Mouse (Mus musculus) C2C12 (cell line): ENCODE results near the gene Shroom4. TPM values are rescaled to one million over a fixed set of nuclear protein-coding genes. Genes with fewer than 3 reads are reported as not detected.

Experiments used
- H3K27me3 ChIP-seq: one replicate; pipeline ENCODE4 v1.6.1; 2011; ENCODE audit not compliant: control insufficient read depth, insufficient read depth, insufficient read length
- H3K36me3 ChIP-seq: one replicate; pipeline ENCODE4 v1.6.1; 2011; ENCODE audit not compliant: control insufficient read depth, insufficient read depth
- H3K4me3 ChIP-seq: one replicate; pipeline ENCODE4 v1.5.1; 2011; ENCODE audit warnings: mild to moderate bottlenecking, control low read depth; ENCODE audit not compliant: poor library complexity, insufficient read depth, severe bottlenecking
- H3K79me2 ChIP-seq: one replicate; pipeline ENCODE4 v1.6.1; 2011; ENCODE audit not compliant: control insufficient read depth, insufficient read depth
- H3K79me3 ChIP-seq: one replicate; pipeline ENCODE4 v1.6.1; 2011; ENCODE audit warnings: low read depth, control low read depth
- H3ac ChIP-seq: one replicate; pipeline ENCODE3; 2011; ENCODE audit warnings: low read depth; ENCODE audit not compliant: control insufficient read depth, insufficient read length
- CEBPB ChIP-seq: IDR thresholded peaks from one replicate; pipeline ENCODE4 v1.6.1; 2011; ENCODE audit warnings: low read depth, mild to moderate bottlenecking, control low read depth, moderate library complexity
- CTCF ChIP-seq: IDR thresholded peaks from one replicate; pipeline ENCODE4 v1.5.1; 2011; ENCODE audit not compliant: control insufficient read depth, insufficient read depth, insufficient read length
- FOSL1 ChIP-seq: IDR thresholded peaks from one replicate; pipeline ENCODE4 v1.8.0; 2011; ENCODE audit warnings: mild to moderate bottlenecking, low read length; ENCODE audit not compliant: poor library complexity, insufficient read depth, severe bottlenecking
- MAX ChIP-seq: IDR thresholded peaks from one replicate; pipeline ENCODE4 v1.6.1; 2011; ENCODE audit warnings: mild to moderate bottlenecking, control low read depth
- MYOD1 ChIP-seq: IDR thresholded peaks from one replicate; pipeline ENCODE4 v1.6.1; 2011; ENCODE audit warnings: low read depth; ENCODE audit not compliant: control insufficient read depth, insufficient read length
- MYOG ChIP-seq: IDR thresholded peaks from one replicate; pipeline ENCODE4 v1.6.1; 2011; ENCODE audit not compliant: control insufficient read depth, insufficient read length; ENCODE audit errors: extremely low read depth
- USF1 ChIP-seq: IDR thresholded peaks from one replicate; pipeline ENCODE4 v1.6.1; 2011; ENCODE audit warnings: low read depth, mild to moderate bottlenecking, control low read depth, moderate library complexity
- polyA plus RNA-seq: library from polyadenylated mRNA; unstranded; fragments of >200 nt; fragmentation: generic; extraction: Trizol; gene quantifications from one replicate; pipeline ENCODE4 v1.2.1, GENCODE M21; 2012; ENCODE audit warnings: missing spikeins

Shroom4 gene
- polyA plus RNA-seq, 1 experiment, result 3.1 TPM

DNA sequence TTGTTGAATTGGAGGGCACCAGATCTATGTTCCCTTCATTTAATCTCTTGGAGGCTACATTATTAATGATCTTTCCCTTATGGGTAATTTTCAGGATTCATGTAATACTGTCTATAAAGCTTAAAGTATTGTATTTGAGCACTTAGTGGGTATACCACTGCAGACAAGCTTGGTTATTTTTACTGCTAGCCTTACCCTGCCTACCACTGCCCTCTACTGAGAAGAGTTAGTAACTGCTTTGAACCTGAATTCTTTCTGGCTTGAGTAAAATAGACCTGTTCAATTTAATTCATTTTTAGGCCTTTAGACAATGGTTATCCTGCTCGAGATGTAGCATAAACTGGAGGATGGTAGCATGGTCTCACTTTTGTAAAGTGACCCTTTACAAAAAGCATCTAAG, 75.5 kb downstream of the Shroom4 start:
- no peaks in the 10 kb centered on the region for H3K27me3 ChIP-seq
- H3K36me3 ChIP-seq, result no peaks in the 10 kb centered on the region
- no peaks in the 10 kb centered on the region for H3K79me2 ChIP-seq
- no peak overlapping the region for H3ac ChIP-seq
- TF ChIP-seq MYOG (no peak), MYOD1 (no peak), CEBPB (no peak), FOSL1 (no peak), MAX (no peak), CTCF (no peak), USF1 (no peak)
- peaks cover 1% of the 10 kb centered on the region for H3K79me3 ChIP-seq
- H3K4me3 ChIP-seq, result no peak overlapping the region

DNA sequence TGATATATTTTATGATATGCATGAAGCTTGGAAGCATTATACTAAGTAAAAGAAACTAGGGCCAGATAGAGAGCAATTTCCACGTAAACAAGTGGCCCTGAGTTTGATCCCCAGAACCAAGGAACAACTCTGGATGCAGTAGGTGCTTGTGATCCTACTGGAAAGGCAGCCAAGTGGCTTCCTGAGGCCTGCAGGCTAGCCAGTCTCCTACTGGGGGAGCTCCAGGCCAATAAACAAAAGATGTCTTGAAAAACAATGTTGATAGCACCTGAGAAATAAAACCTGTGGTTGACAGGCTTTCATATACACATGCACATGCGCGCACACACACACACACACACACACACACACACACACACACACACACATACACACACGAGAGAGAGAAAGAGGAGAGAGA, 82.6 kb downstream of the Shroom4 start:
- TF ChIP-seq MYOG (no peak), FOSL1 (no peak), MYOD1 (no peak), MAX (no peak), CEBPB (no peak), CTCF (no peak), USF1 (no peak)
- H3K79me2 ChIP-seq, result no peaks in the 10 kb centered on the region
- no peak overlapping the region for H3K4me3 ChIP-seq
- H3K36me3 ChIP-seq, result no peaks in the 10 kb centered on the region
- H3K27me3 ChIP-seq, result no peaks in the 10 kb centered on the region
- no peak overlapping the region for H3ac ChIP-seq
- H3K79me3 ChIP-seq, result no peaks in the 10 kb centered on the region

DNA sequence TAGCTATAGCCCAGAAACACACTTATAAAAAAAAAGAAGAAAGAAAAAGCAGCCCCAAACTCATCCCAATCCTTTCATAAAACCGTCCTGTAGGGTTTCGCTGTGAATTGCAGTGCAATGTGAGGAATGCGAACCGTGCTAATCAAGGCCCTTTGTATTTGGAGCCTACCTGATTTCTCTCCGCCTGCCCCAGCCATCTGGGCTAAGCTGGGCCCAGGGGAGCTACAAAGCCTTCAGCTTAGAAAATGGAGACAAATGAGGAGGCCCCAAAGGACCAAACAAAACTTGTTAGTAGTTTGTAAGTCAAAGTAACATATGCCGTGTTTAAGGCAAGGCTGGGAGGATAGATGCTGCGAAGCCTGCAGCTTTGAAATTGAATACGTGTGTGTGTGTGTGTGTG, 84.2 kb downstream of the Shroom4 start:
- Histone ChIP-seq H3K4me3 (no peak overlapping the region), H3ac (no peak overlapping the region), H3K27me3 (no peaks in the 10 kb centered on the region), H3K79me2 (no peaks in the 10 kb centered on the region), H3K79me3 (no peaks in the 10 kb centered on the region), H3K36me3 (no peaks in the 10 kb centered on the region)
- TF ChIP-seq FOSL1 (no peak), MYOD1 (no peak), USF1 (no peak), MYOG (no peak), CTCF (no peak), MAX (no peak), CEBPB (no peak)

DNA sequence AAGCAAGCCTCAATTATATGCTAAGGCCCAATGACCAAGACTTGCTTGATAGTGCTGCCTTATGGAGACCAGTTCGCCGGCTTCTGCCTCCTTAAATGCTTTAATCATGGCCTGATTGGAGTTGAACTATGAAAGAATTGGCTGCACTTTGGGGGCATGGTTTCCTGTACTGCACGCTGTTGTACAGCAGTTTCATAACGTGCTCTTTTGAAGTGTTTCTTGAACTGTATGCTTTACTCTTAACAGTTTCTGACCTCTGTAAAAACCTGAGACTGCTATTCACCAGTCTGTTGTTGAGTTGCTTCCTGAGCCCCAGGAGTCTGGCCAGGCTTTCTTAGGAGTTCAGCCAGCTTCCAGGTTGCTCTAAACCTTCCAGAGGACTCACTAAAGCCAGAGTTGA, 90.8 kb downstream of the Shroom4 start:
- Histone ChIP-seq H3K36me3 (no peaks in the 10 kb centered on the region), H3K4me3 (no peak overlapping the region), H3K79me2 (no peaks in the 10 kb centered on the region), H3K79me3 (no peaks in the 10 kb centered on the region), H3K27me3 (no peaks in the 10 kb centered on the region), H3ac (no peak overlapping the region)
- no peak for TF ChIP-seq FOSL1

DNA sequence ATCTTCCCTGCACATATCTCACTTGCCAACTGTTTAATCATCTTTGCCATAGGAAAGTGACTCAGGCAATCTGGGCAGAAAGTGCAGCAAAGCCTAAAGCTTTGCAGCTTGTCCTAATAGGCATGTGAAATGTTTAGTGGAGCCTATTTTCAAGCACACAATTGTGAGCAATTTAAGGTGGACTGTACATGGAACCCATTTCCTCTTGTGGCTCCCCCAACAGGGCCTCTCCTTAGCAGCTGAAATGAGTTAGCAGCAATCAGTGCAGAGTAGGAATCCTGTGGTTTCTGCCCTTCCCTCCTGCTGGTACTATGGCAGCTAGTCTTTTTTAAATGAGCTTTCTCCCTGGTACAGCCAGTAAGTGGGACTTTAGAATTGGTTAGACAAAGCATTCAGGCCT, 95.8 kb downstream of the Shroom4 start:
- no peaks in the 10 kb centered on the region for H3K27me3 ChIP-seq
- H3ac ChIP-seq, result no peak overlapping the region
- no peaks in the 10 kb centered on the region for H3K79me2 ChIP-seq
- no peaks in the 10 kb centered on the region for H3K36me3 ChIP-seq
- H3K4me3 ChIP-seq, result no peak overlapping the region
- TF ChIP-seq CTCF, result no peak
- no peak for TF ChIP-seq MYOG
- TF ChIP-seq USF1, result no peak
- no peak for TF ChIP-seq MYOD1
- TF ChIP-seq FOSL1, result no peak
- no peak for TF ChIP-seq MAX
- no peak for TF ChIP-seq CEBPB
- H3K79me3 ChIP-seq, result no peaks in the 10 kb centered on the region

DNA sequence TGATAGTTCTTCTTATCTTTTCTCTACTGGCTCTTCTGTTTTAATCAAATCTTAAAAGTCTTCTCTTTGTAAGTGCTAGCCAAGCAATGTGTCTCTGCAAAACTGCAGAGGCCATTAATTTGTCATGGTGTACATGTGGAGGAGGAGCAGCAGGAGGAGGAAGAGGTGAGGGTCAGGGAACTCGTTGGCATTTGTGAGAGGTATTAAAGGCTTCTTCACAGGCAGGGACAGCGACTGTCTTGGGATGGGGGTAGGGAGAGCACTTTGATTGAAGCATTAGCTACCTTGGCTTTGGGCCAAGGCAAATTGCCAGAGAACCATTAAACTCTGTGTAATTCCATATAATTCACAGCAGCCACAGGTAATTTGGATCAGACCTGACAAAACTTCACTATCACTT, 96.7 kb downstream of the Shroom4 start:
- Histone ChIP-seq H3K36me3 (no peaks in the 10 kb centered on the region), H3K27me3 (no peaks in the 10 kb centered on the region), H3K79me2 (no peaks in the 10 kb centered on the region), H3K4me3 (no peak overlapping the region), H3ac (no peak overlapping the region), H3K79me3 (no peaks in the 10 kb centered on the region)
- TF ChIP-seq MYOG (no peak), MYOD1 (no peak), USF1 (no peak), FOSL1 (no peak), CEBPB (no peak), CTCF (no peak), MAX (no peak)
